Mouse (Mus musculus) olfactory bulb, adult 2 months (tissue): ENCODE data around the gene Syn3. TPM values are rescaled to one million over a fixed set of nuclear protein-coding genes. Genes with fewer than 3 reads are reported as not detected.
A peak's percentile ranks its signal among the peaks of the same experiment; 100 is the strongest.

Source experiments
- H3K27ac ChIP-seq: fragments of 200-500 bp; 2 replicates; pipeline ENCODE4 v1.5.1; 2012; ENCODE audit warnings: low read depth, low read length; ENCODE audit not compliant: insufficient read depth
- H3K4me1 ChIP-seq: fragments of 200-500 bp; 2 replicates; pipeline ENCODE4 v1.6.1; 2012; ENCODE audit warnings: low read length; ENCODE audit not compliant: control insufficient read depth, insufficient read depth
- H3K4me3 ChIP-seq: fragments of 200-500 bp; 2 replicates; pipeline ENCODE4 v1.5.1; 2012; ENCODE audit warnings: mild to moderate bottlenecking, low read depth, low read length, moderate library complexity; ENCODE audit not compliant: insufficient read depth
- CTCF ChIP-seq: fragments of 200-500 bp; IDR thresholded peaks from 2 replicates; pipeline ENCODE4 v1.5.1; 2012; ENCODE audit warnings: low read depth, mild to moderate bottlenecking, low read length, moderate library complexity; ENCODE audit not compliant: insufficient read depth
- POLR2A ChIP-seq: fragments of 200-500 bp; IDR thresholded peaks from 2 replicates; pipeline ENCODE4 v1.6.1; 2012; ENCODE audit warnings: mild to moderate bottlenecking, low read depth, low read length, moderate library complexity; ENCODE audit not compliant: insufficient read depth
- WGBS: fragments of 180-500 bp; shearing (Covaris S2); methylation state at CpG from one replicate; pipeline ENCODE4 v1.1.7; 2018; 5-methylcytosine and 5-hydroxymethylcytosine counted together
- polyA plus RNA-seq: library from polyadenylated mRNA; stranded (reverse); fragments of >200 nt; gene quantifications from 2 replicates; pipeline ENCODE4 v1.2.4, GENCODE M21; 2012; ENCODE audit warnings: low replicate concordance; ENCODE audit not compliant: missing spikeins, insufficient read depth, insufficient read length

The Syn3 gene
- polyA plus RNA-seq, 1 experiment: not detected

DNA sequence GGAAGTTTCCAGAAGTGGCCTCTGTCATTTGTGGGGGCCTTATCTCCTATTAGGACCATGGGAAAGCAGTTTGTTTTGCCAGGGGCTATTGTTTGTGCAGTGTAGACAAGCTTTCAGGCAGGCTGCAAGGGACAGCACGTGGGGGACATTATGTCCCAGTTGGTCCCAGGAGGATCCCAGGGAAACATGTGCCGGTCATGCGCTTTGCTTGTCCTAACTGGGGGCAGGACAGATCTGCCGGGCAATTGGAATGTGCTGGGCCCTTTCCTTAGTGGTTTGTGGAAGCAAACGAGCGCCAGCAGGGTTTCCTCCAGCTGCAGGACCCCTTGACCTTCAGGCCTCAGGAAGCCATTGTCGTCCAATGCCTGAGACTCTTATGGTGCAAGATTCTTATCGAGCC, 157.1 kb downstream of the Syn3 start:
- 58% methylated on average over 8 of the region's 8 CpGs for WGBS
- Histone ChIP-seq H3K4me3 (no peak overlapping the region), H3K27ac (no peak overlapping the region), H3K4me1 (peaks cover 15% of the 10 kb centered on the region)
- TF ChIP-seq CTCF (no peak), POLR2A (no peak)

DNA sequence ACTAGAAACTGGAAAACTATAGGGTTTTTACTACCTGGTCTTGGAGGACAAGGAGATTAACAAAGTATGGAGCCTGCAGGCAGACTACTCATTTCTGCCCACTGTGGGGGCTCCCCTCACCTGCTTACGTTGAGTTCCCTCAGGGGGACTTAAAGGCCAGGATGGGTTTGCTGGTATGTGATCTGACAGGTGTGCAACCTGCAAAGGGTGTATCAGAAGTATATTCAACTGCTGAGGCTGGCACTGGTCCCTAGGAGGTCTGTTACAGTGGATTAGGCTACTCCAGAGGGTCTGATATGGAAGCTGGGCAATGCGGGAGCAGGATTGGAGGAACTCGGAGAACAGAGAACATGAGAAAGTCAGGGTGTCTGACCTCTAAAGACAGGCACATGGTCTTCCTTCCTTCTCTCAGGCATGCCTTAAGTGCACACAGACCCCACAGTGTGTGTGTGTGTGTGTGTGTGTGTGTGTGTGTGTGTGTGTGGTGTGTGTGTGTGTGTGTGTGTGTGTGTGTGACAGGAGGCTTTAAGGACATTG, 157.6 kb downstream of the Syn3 start:
- H3K27ac ChIP-seq: peak overlapping the region; percentile 68
- 77% methylated on average over 3 of the region's 3 CpGs for WGBS
- TF ChIP-seq POLR2A (no peak), CTCF (no peak)

DNA sequence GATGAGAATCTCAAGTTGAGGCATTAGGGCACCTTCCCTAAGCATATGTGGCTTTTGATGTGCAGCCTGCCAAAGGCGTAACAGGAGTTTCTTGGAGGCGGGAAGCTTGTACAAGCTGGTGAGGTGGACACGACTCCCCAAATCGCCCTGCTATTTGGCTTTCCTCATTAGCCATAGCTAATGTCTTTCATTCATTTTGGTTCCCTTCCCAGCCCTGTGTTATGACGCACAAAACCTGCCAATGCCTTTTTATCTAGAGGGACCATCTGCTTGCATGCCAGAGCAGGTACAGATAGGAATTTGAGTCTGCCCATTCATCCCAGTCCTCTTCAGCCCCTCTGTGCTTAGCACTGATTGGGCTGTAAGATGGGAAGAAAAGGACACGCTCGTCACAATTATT, 158.3 kb downstream of the Syn3 start:
- Histone ChIP-seq H3K4me1 (peaks cover 15% of the 10 kb centered on the region), H3K27ac (peak overlapping the region; percentile 78), H3K4me3 (no peak overlapping the region)
- 72% methylated on average over 7 of the region's 7 CpGs for WGBS
- TF ChIP-seq POLR2A (no peak), CTCF (no peak)

More for the DNA sequence above, 157.6 kb downstream of the Syn3 start:
- Histone ChIP-seq H3K4me1 (peaks cover 15% of the 10 kb centered on the region), H3K4me3 (no peak overlapping the region)

DNA sequence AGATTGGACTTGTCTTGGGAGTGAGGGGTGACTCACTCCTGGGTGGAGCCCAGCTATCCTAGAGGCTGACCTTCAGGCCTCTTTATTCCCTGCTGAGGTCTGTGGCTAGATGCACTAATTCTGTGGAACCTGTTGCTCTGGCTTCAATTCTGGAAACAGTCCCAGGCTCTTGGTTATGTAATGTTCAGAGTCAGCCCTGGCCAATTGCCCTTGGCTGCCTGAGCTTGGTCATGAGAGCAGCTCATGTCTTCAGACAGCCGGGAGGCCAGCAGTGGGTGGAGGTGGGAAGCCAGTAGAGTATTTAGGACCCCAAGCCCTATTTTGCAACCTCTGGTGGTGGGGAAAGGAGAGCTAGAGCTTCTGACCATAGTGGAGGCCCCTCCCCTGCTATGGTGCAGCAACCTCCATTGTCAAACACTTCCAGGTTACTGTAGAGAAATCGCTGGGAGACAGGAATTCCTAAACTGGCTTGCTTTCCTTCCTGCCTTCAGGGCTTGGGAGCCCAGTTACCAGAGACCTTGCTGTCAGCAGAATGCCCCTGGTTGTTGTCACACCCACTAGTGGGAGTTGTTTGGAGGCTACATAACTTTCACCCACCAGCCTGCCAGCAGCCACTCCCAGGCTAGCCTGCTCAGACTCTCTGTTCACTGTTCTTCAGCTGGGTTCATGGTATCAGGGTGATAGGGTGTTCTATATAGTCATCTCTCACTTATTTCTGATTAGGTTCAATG, 158.9 kb downstream of the Syn3 start:
- no peak for TF ChIP-seq CTCF
- TF ChIP-seq POLR2A: no peak
- no peak overlapping the region for H3K4me3 ChIP-seq
- H3K4me1 ChIP-seq: peaks cover 14% of the 10 kb centered on the region
- 48% methylated on average over 2 of the region's 2 CpGs for WGBS
- peak overlapping the region; percentile 78 for H3K27ac ChIP-seq

DNA sequence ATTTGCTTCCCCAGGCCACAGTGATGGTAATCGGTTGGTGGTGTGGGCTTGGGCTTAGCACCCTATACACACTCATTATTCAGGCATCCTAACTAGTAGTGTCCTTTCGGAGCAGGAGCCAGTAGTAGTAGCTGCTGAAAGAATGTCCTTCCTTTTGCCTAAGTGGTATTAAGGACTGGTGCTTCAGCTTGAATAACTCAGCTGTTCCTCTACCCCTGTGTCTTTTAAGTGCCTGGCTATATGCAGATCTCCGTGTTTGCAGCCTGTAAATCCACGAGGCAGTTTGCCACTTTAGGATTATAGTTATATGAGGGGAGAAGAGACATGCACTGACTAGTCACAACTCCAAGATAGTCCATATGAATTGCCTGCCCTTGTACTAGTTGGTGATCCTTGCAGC, 159.6 kb downstream of the Syn3 start:
- TF ChIP-seq CTCF (no peak), POLR2A (no peak)
- no peak overlapping the region for H3K4me3 ChIP-seq
- 85% methylated on average over 4 of the region's 4 CpGs for WGBS
- peaks cover 9% of the 10 kb centered on the region for H3K4me1 ChIP-seq
- peak overlapping the region; percentile 33 for H3K27ac ChIP-seq

DNA sequence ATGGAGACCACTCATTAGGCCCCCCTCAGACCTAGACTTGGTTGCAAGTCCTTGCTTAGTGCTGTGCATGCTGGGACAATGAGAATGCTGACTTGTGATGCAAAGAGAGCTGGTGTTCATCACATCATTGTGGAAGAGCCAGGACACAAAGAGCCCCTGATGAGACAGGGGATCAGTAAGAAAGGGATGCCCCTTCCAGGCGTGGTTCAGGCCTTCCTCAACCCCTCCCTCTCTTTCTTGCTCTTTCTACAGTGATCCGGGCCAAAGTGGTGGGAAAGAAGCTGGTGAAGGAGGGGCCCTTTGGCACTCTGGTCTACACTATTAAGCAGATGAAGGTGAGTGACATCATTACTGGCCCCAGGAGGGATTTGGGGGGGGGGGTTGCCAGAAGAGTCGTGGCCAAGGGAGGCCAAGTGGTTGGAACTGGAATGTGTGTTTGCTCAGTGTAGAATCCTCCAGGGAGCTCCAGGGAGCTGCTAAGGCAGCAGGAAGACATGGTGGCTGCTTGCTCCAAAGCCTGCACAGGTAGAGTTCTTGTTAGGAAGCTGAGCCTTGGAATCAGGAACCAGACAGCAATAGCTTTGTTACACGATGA, 160.5 kb downstream of the Syn3 start:
- H3K27ac ChIP-seq: no peak overlapping the region
- no peak overlapping the region for H3K4me3 ChIP-seq
- peaks cover 9% of the 10 kb centered on the region for H3K4me1 ChIP-seq
- TF ChIP-seq CTCF: no peak
- no peak for TF ChIP-seq POLR2A
- WGBS: 57% methylated on average over 4 of the region's 4 CpGs

DNA sequence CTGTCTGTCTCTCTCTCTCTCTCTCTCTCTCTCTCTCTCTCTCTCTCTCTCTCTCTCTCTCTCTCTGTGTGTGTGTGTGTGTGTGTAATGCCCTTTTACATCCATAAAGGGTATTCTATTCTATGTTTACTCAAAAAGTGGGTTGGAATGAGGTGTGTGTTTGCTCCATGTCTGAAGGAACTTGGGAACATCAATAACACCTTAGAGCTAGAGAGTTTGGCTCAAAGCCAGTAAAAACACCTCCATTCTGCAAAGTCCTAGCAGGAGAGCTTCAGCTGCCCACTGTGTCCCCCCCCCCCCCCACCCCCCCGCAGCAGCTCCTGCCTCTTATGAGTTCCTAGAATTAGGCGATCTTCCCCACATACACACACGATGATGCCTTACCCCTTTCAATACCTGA, 161.5 kb downstream of the Syn3 start:
- TF ChIP-seq POLR2A (no peak), CTCF (no peak)
- Histone ChIP-seq H3K4me3 (no peak overlapping the region), H3K4me1 (peaks cover 9% of the 10 kb centered on the region), H3K27ac (no peak overlapping the region)
- WGBS: 40% methylated on average over 3 of the region's 3 CpGs

DNA sequence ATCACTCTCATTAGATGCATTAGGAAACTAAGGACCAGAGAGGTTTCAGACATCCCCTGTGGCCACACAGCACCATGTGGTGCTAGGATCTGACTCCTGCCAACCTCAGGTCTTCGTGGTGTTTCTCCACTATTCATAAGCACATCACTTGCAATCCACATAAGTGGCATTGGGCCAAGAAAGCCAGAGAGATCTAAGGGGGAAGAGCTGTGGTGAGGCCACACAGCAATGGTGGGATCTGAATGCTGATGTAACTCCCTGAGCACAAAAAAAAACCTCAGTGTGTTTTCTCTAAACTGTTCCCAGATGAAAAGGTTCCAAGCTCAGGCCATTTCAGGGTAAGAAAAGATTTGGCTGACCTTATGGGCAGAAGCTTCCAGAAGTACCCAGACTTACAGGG, 162.2 kb downstream of the Syn3 start:
- TF ChIP-seq CTCF (no peak), POLR2A (no peak)
- whole genome bisulfite sequencing: 39% methylated on average over 1 of the region's 1 CpGs
- H3K4me3 ChIP-seq: no peak overlapping the region
- H3K27ac ChIP-seq: no peak overlapping the region
- peaks cover 15% of the 10 kb centered on the region for H3K4me1 ChIP-seq

DNA sequence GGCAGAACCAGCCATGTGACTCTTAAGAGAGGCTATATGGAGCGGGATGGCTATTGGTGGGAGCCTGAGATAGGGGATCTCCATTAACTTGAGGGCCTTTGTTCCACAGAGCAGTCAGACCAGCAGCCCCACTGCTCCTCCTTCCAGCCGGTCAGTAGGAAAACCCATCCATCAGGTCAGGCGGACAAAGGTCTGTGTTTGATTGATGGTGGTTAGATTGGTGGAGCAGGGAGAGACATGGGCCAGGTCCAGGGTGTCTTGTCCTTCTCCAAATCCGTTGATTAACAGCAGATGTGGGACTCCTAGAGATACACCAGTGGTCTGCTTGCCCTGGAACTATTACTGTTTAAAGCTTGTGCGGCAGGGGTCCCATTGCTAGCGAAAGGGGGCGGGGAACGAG, 164.1 kb downstream of the Syn3 start:
- WGBS: 72% methylated on average over 8 of the region's 8 CpGs
- no peak for TF ChIP-seq CTCF
- TF ChIP-seq POLR2A: no peak
- Histone ChIP-seq H3K27ac (no peak overlapping the region), H3K4me3 (no peak overlapping the region), H3K4me1 (peaks cover 11% of the 10 kb centered on the region)
